Mouse (Mus musculus) C2C12 (cell line): ENCODE results near the gene Heg1. TPM values are rescaled to one million over a fixed set of nuclear protein-coding genes. Genes with fewer than 3 reads are reported as not detected.

ENCODE experiments used
- H3K27me3 ChIP-seq: one replicate; pipeline ENCODE4 v1.6.1; 2011; ENCODE audit not compliant: control insufficient read depth, insufficient read depth, insufficient read length
- H3K36me3 ChIP-seq: one replicate; pipeline ENCODE4 v1.6.1; 2011; ENCODE audit not compliant: control insufficient read depth, insufficient read depth
- H3K4me3 ChIP-seq: one replicate; pipeline ENCODE4 v1.5.1; 2011; ENCODE audit warnings: mild to moderate bottlenecking, control low read depth; ENCODE audit not compliant: poor library complexity, insufficient read depth, severe bottlenecking
- H3K79me2 ChIP-seq: one replicate; pipeline ENCODE4 v1.6.1; 2011; ENCODE audit not compliant: control insufficient read depth, insufficient read depth
- H3K79me3 ChIP-seq: one replicate; pipeline ENCODE4 v1.6.1; 2011; ENCODE audit warnings: low read depth, control low read depth
- H3ac ChIP-seq: one replicate; pipeline ENCODE3; 2011; ENCODE audit warnings: low read depth; ENCODE audit not compliant: control insufficient read depth, insufficient read length
- CEBPB ChIP-seq: IDR thresholded peaks from one replicate; pipeline ENCODE4 v1.6.1; 2011; ENCODE audit warnings: low read depth, mild to moderate bottlenecking, control low read depth, moderate library complexity
- CTCF ChIP-seq: IDR thresholded peaks from one replicate; pipeline ENCODE4 v1.5.1; 2011; ENCODE audit not compliant: control insufficient read depth, insufficient read depth, insufficient read length
- FOSL1 ChIP-seq: IDR thresholded peaks from one replicate; pipeline ENCODE4 v1.8.0; 2011; ENCODE audit warnings: mild to moderate bottlenecking, low read length; ENCODE audit not compliant: poor library complexity, insufficient read depth, severe bottlenecking
- MAX ChIP-seq: IDR thresholded peaks from one replicate; pipeline ENCODE4 v1.6.1; 2011; ENCODE audit warnings: mild to moderate bottlenecking, control low read depth
- MYOD1 ChIP-seq: IDR thresholded peaks from one replicate; pipeline ENCODE4 v1.6.1; 2011; ENCODE audit warnings: low read depth; ENCODE audit not compliant: control insufficient read depth, insufficient read length
- MYOG ChIP-seq: IDR thresholded peaks from one replicate; pipeline ENCODE4 v1.6.1; 2011; ENCODE audit not compliant: control insufficient read depth, insufficient read length; ENCODE audit errors: extremely low read depth
- USF1 ChIP-seq: IDR thresholded peaks from one replicate; pipeline ENCODE4 v1.6.1; 2011; ENCODE audit warnings: low read depth, mild to moderate bottlenecking, control low read depth, moderate library complexity
- long read RNA-seq, 2 experiments: library from polyadenylated mRNA; unstranded; transcript quantifications; one replicate each; pipeline ENCODE4 v2.0.0; 2019 to 2020
- polyA plus RNA-seq: library from polyadenylated mRNA; unstranded; fragments of >200 nt; fragmentation: generic; extraction: Trizol; gene quantifications from one replicate; pipeline ENCODE4 v1.2.1, GENCODE M21; 2012; ENCODE audit warnings: missing spikeins

Gene Heg1
- 4.4 TPM for polyA plus RNA-seq
- long read RNA-seq, experiment 1, partial matches to known transcripts, result 0 of 12 reads
- long read RNA-seq, experiment 1, other reads (novel, unspliced or antisense), result 12 of 12 reads
- long read RNA-seq, experiment 2, full-length matches to known transcripts, result 5 of 13 reads
- long read RNA-seq, experiment 2, partial matches to known transcripts, result 3 of 13 reads
- long read RNA-seq, experiment 2, other reads (novel, unspliced or antisense), result 5 of 13 reads

- Histone ChIP-seq H3K27me3 (no peaks in the 10 kb centered on the region), H3K79me2 (peaks cover 38% of the 10 kb centered on the region), H3ac (peak within 1 kb of the TSS; percentile 98), H3K4me3 (peak within 1 kb of the TSS; percentile 65), H3K79me3 (peaks cover 13% of the 10 kb centered on the region), H3K36me3 (no peaks in the 10 kb centered on the region)
- TF ChIP-seq MAX (no peak), CTCF (peak; percentile 18), FOSL1 (no peak), MYOD1 (no peak)
Measured at GRCm38 (mm10) chr16:33684162-33684702, at the start of gene Heg1. TSS of gene Heg1 (plus strand) at chr16:33684370.

GRCm38 (mm10) chr16:33635836-33636595, 48.2 kb upstream of the Heg1 start:
- H3K79me2 ChIP-seq, result no peaks in the 10 kb centered on the region
- H3K79me3 ChIP-seq, result no peaks in the 10 kb centered on the region
- no peaks in the 10 kb centered on the region for H3K36me3 ChIP-seq
- H3K27me3 ChIP-seq, result no peaks in the 10 kb centered on the region
- no peak for TF ChIP-seq USF1
- H3ac ChIP-seq, result no peak overlapping the region
- H3K4me3 ChIP-seq, result no peak overlapping the region

- Histone ChIP-seq H3K79me3 (no peaks in the 10 kb centered on the region), H3K27me3 (no peaks in the 10 kb centered on the region), H3K79me2 (no peaks in the 10 kb centered on the region), H3ac (no peak overlapping the region), H3K36me3 (no peaks in the 10 kb centered on the region), H3K4me3 (no peak overlapping the region)
- TF ChIP-seq CTCF (no peak), MYOD1 (no peak)
Measured at GRCm38 (mm10) chr16:33641779-33642178, 42.4 kb upstream of the Heg1 start.

- TF ChIP-seq USF1 (no peak), FOSL1 (no peak), MYOD1 (no peak), CTCF (no peak), CEBPB (no peak), MAX (no peak), MYOG (no peak)
- no peaks in the 10 kb centered on the region for H3K79me3 ChIP-seq
Measured at GRCm38 (mm10) chr16:33653116-33653515, 31.1 kb upstream of the Heg1 start.

GRCm38 (mm10) chr16:33655443-33655842, 28.7 kb upstream of the Heg1 start:
- no peaks in the 10 kb centered on the region for H3K27me3 ChIP-seq
- TF ChIP-seq CTCF (no peak), MYOD1 (no peak), USF1 (no peak), FOSL1 (no peak), MAX (no peak), CEBPB (no peak), MYOG (no peak)
- H3K79me2 ChIP-seq, result no peaks in the 10 kb centered on the region
- H3ac ChIP-seq, result no peak overlapping the region
- H3K4me3 ChIP-seq, result no peak overlapping the region
- H3K79me3 ChIP-seq, result no peaks in the 10 kb centered on the region
- no peaks in the 10 kb centered on the region for H3K36me3 ChIP-seq

More at GRCm38 (mm10) chr16:33653116-33653515, 31.1 kb upstream of the Heg1 start:
- Histone ChIP-seq H3K27me3 (no peaks in the 10 kb centered on the region), H3K4me3 (no peak overlapping the region), H3ac (no peak overlapping the region), H3K36me3 (no peaks in the 10 kb centered on the region), H3K79me2 (no peaks in the 10 kb centered on the region)

GRCm38 (mm10) chr16:33657191-33657590, 27.0 kb upstream of the Heg1 start:
- no peaks in the 10 kb centered on the region for H3K79me2 ChIP-seq
- H3K79me3 ChIP-seq, result no peaks in the 10 kb centered on the region
- H3K4me3 ChIP-seq, result no peak overlapping the region
- no peak for TF ChIP-seq CTCF
- no peak for TF ChIP-seq CEBPB
- TF ChIP-seq MYOD1, result no peak
- TF ChIP-seq MAX, result no peak
- TF ChIP-seq MYOG, result no peak
- no peak for TF ChIP-seq FOSL1
- TF ChIP-seq USF1, result no peak
- H3K36me3 ChIP-seq, result no peaks in the 10 kb centered on the region
- no peaks in the 10 kb centered on the region for H3K27me3 ChIP-seq
- no peak overlapping the region for H3ac ChIP-seq
